Mouse (Mus musculus) heart, adult 2 months (tissue): ENCODE measurements around the gene Rdh19. TPM values are rescaled to one million over a fixed set of nuclear protein-coding genes. Genes with fewer than 3 reads are reported as not detected.
"Not testable (repeated sequence)": the region's sequence is repeated elsewhere in the genome, so short reads cannot be mapped to it uniquely, and the experiment has no call there.

Experiments used
- DNase-seq, 2 experiments: peaks; one replicate each; pipeline ENCODE4 v3.0.0; 2021
- H3K27ac ChIP-seq: fragments of 200-600 bp; 2 replicates; pipeline ENCODE4 v1.8.1; 2022
- H3K27me3 ChIP-seq: fragments of 200-500 bp; 2 replicates; pipeline ENCODE4 v1.6.1; 2012; ENCODE audit warnings: mild to moderate bottlenecking, low read length, inconsistent platforms, mixed read lengths; ENCODE audit not compliant: control insufficient read depth, insufficient read depth
- H3K36me3 ChIP-seq: fragments of 200-500 bp; 2 replicates; pipeline ENCODE4 v1.6.1; 2012; ENCODE audit warnings: low read length, inconsistent platforms; ENCODE audit not compliant: control insufficient read depth, insufficient read depth
- H3K4me1 ChIP-seq: fragments of 200-500 bp; 2 replicates; pipeline ENCODE4 v1.6.1; 2011; ENCODE audit warnings: low read length; ENCODE audit not compliant: control insufficient read depth, insufficient read depth
- H3K4me3 ChIP-seq: fragments of 200-600 bp; 2 replicates; pipeline ENCODE4 v1.8.1; 2022
- H3K79me2 ChIP-seq: fragments of 200-500 bp; replicated peaks from 2 replicates; pipeline ENCODE4 v1.6.1; 2012; ENCODE audit warnings: mild to moderate bottlenecking, inconsistent platforms, low read length, moderate library complexity, mixed read lengths; ENCODE audit not compliant: control insufficient read depth, insufficient read depth
- H3K9ac ChIP-seq: fragments of 200-500 bp; 2 replicates; pipeline ENCODE4 v1.6.1; 2012; ENCODE audit warnings: low read depth, mild to moderate bottlenecking, control low read depth, inconsistent platforms, low read length, mixed read lengths
- CTCF ChIP-seq: fragments of 200-600 bp; IDR thresholded peaks from 2 replicates; pipeline ENCODE4 v1.8.1; 2022; ENCODE audit warnings: antibody characterized with exemption, mild to moderate bottlenecking, moderate library complexity
- EP300 ChIP-seq: fragments of 200-500 bp; IDR thresholded peaks from 2 replicates; pipeline ENCODE4 v1.6.1; 2011; ENCODE audit warnings: low read depth, low read length, control low read depth; ENCODE audit not compliant: insufficient read depth
- POLR2A ChIP-seq: fragments of 200-500 bp; IDR thresholded peaks from 2 replicates; pipeline ENCODE4 v1.6.1; 2011; ENCODE audit warnings: mild to moderate bottlenecking, low read depth, low read length, control low read depth; ENCODE audit not compliant: insufficient read depth
- whole genome bisulfite sequencing: fragments of 180-500 bp; shearing (Covaris S2); methylation state at CpG from one replicate; pipeline ENCODE4 v1.1.7; 2018; 5-methylcytosine and 5-hydroxymethylcytosine counted together
- intact Hi-C: fragments of 180-260 bp; cut with DNase I; formaldehyde crosslinking; loops from one replicate; pipeline ENCODE4 v1.15.1; 2025
- polyA plus RNA-seq: library from polyadenylated mRNA; depleted of rRNA; stranded (reverse); fragments of >200 nt; gene quantifications from 2 replicates; pipeline ENCODE4 v1.2.3, GENCODE M21; 2012
- total RNA-seq, 2 experiments: library from RNA; stranded (reverse); gene quantifications; 2 replicates each; pipeline ENCODE4 v1.2.3; 2021

Gene Rdh19
- total and polyA plus RNA-seq, 3 experiments, result not detected

DNA sequence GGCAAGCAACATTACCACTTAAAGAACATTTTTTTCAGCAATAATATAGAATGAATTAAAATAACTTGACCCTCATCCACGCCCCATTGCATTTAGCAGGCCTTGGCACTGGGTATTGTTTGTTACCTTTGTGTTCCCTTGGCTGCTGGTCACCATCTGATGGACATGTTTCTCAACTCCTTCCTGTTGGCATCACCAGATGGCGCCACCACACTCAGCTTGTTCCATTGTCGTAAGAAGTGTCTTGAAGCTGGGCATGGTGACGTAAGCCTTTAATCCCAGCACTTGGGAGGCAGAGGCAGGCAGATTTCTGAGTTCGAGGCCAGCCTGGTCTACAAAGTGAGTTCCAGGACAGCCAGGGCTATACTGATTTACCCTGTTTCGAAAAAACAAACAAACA is 24.3 kb upstream of the Rdh19 start:
- 73% methylated on average over 6 of the region's 6 CpGs for WGBS
- H3K36me3 ChIP-seq, result no peaks in the 10 kb centered on the region
- no peaks in the 10 kb centered on the region for H3K4me1 ChIP-seq
- intact Hi-C loops, result no loop called here
- H3K27ac ChIP-seq, result no peak overlapping the region
- H3K27me3 ChIP-seq, result no peaks in the 10 kb centered on the region
- H3K9ac ChIP-seq, result no peak overlapping the region
- no peak overlapping the region for H3K4me3 ChIP-seq
- TF ChIP-seq CTCF, result peak; percentile 30; the same call in 1 of the 2 replicates
- TF ChIP-seq POLR2A, result no peak
- no peak for DNase-seq
- no peaks in the 10 kb centered on the region for H3K79me2 ChIP-seq

- Histone ChIP-seq H3K4me3 (no peak overlapping the region), H3K9ac (no peak overlapping the region), H3K79me2 (no peaks in the 10 kb centered on the region), H3K27ac (no peak overlapping the region), H3K4me1 (no peaks in the 10 kb centered on the region), H3K27me3 (no peaks in the 10 kb centered on the region), H3K36me3 (no peaks in the 10 kb centered on the region)
- TF ChIP-seq EP300 (no peak), POLR2A (no peak), CTCF (no peak)
- WGBS, result 70% methylated on average over 3 of the region's 3 CpGs
- intact Hi-C loops, result no loop called here
- DNase-seq, result no peak
Observed at GRCm38 (mm10) chr10:127829121-127829520, 20.6 kb upstream of the Rdh19 start.

DNA sequence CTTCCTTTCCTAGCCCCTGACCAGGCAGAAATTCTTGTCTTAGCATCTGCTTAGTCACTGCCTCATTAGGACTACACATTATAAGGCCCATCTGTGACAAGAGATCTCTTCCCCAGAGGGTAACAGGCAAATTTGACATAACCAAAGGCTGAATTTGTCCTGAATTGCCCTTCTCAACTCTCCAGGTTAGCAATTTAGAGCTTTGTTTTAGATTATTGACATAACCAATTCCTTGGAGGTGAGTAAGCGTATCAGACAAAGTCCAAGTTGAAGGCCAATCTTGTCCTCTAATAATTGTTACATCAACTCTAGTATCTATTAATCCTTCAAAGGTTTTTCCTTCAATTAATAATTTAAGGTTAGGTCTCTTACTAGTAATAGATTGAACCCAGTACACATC is 15.5 kb upstream of the Rdh19 start:
- WGBS, result 94% methylated on average over 1 of the region's 1 CpGs
- DNase-seq, H3K9ac ChIP-seq, H3K4me1 ChIP-seq, H3K27ac ChIP-seq, H3K27me3 ChIP-seq, H3K36me3 ChIP-seq, intact Hi-C loops, H3K79me2 ChIP-seq, H3K4me3 ChIP-seq: not testable (repeated sequence)

GRCm38 (mm10) chr10:127835292-127835691 is 14.4 kb upstream of the Rdh19 start:
- WGBS, result 37% methylated on average over 5 of the region's 5 CpGs
- TF ChIP-seq EP300 (no peak), POLR2A (no peak), CTCF (no peak)
- intact Hi-C loops, result no loop called here
- Histone ChIP-seq H3K79me2 (no peaks in the 10 kb centered on the region), H3K27ac (no peak overlapping the region), H3K4me3 (no peak overlapping the region), H3K27me3 (no peaks in the 10 kb centered on the region), H3K4me1 (no peaks in the 10 kb centered on the region), H3K36me3 (no peaks in the 10 kb centered on the region), H3K9ac (no peak overlapping the region)
- no peak for DNase-seq

DNA sequence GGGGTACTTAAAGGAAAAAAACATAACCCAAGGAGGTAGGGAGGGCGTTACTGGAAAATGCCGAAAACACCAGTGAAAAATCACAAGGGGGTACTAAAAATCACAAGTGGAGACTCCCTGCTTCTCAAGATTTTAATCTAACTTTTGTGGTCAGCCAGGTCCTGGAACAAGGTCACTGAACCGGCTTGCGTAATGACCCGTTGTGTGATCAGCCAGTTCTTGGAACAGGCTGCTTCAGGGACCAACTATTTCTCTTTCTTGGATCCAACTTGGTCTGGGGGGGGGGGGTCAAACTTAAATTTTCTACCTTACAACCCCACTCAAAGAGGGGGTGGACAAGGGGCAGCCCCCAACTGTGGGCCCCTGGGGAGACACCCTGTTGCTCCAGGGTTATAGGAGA is 11.9 kb upstream of the Rdh19 start:
- DNase-seq, H3K4me1 ChIP-seq, H3K79me2 ChIP-seq, H3K4me3 ChIP-seq, H3K36me3 ChIP-seq, H3K27ac ChIP-seq, intact Hi-C loops, H3K9ac ChIP-seq, H3K27me3 ChIP-seq: not testable (repeated sequence)
- 88% methylated on average over 5 of the region's 5 CpGs for WGBS

DNA sequence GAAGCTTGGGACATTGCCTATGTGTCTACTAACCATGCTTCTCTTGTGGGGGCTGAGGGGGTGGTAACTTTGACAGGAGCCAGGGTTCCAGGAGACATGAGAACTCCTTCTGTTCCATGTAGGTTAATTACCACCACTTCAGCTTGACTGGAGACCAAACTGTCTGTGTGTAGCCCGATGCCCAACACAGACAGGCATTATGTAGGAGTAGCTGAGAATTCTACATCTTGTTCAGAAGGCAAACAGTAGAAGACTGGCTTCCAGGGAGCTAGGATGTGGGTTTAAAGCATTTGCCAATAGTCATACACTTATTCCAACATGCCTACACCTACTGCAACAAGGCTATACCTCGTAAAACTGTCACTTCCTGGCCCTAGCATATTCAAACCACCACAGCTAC is 11.2 kb upstream of the Rdh19 start:
- Histone ChIP-seq H3K9ac (no peak overlapping the region), H3K79me2 (no peaks in the 10 kb centered on the region), H3K27me3 (no peaks in the 10 kb centered on the region), H3K36me3 (no peaks in the 10 kb centered on the region), H3K4me3 (no peak overlapping the region), H3K4me1 (no peaks in the 10 kb centered on the region), H3K27ac (no peak overlapping the region)
- WGBS, result 82% methylated on average over 2 of the region's 2 CpGs
- TF ChIP-seq POLR2A, result no peak
- TF ChIP-seq EP300, result no peak
- TF ChIP-seq CTCF, result no peak
- intact Hi-C loops, result no loop called here
- DNase-seq, result no peak

DNA sequence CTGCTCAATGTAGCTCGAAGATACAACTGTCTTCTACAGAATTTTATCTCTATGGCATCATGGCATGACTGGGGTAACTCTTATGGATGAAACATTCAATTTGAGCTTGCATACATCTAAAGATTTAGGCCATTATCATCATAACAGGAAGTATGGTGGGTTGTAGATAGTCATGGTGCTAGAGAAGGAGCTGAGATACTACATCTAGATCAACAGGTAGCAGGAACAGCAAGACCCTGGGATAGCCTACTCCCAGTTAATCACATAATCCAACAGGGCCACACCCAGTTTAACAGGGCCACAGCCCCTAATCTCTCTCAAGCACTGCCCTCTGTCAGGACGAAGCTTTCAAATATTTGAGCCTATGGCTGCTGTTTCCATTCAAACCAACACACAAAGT is 9.0 kb upstream of the Rdh19 start:
- Histone ChIP-seq H3K27ac (no peak overlapping the region), H3K27me3 (no peaks in the 10 kb centered on the region), H3K36me3 (no peaks in the 10 kb centered on the region), H3K9ac (no peak overlapping the region), H3K4me1 (no peaks in the 10 kb centered on the region), H3K79me2 (no peaks in the 10 kb centered on the region), H3K4me3 (no peak overlapping the region)
- WGBS, result 59% methylated on average over 2 of the region's 2 CpGs
- TF ChIP-seq POLR2A, result no peak
- no peak for TF ChIP-seq EP300
- no peak for TF ChIP-seq CTCF
- intact Hi-C loops, result no loop called here
- DNase-seq, result no peak

DNA sequence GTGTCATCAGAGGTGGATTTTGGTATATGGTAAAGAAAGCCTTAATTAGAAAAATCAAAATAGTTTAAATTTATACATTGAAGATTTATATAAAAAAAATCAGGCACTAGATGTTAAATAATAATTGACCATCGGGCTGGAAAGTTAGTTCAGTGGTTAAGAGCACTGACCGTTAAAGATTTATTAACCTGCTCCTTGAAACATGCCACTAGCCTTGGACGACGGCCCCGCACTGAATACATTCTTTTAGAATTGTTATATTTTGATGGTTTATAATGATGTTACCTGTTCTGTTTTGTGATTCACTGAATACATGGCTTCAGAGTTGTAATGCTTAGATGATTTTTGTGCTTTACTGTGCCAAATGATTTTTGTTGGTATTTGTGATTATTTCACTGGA is 3.8 kb upstream of the Rdh19 start:
- H3K27me3 ChIP-seq, H3K9ac ChIP-seq: not testable (repeated sequence)
- WGBS, result 96% methylated on average over 5 of the region's 5 CpGs

More for the DNA sequence above, 3.8 kb upstream of the Rdh19 start:
- H3K79me2 ChIP-seq, H3K27ac ChIP-seq, DNase-seq, intact Hi-C loops, H3K36me3 ChIP-seq, H3K4me3 ChIP-seq, H3K4me1 ChIP-seq: not testable (repeated sequence)
